8 mouse cellular contexts compared by ENCODE assay signal in the genomic region with DNA sequence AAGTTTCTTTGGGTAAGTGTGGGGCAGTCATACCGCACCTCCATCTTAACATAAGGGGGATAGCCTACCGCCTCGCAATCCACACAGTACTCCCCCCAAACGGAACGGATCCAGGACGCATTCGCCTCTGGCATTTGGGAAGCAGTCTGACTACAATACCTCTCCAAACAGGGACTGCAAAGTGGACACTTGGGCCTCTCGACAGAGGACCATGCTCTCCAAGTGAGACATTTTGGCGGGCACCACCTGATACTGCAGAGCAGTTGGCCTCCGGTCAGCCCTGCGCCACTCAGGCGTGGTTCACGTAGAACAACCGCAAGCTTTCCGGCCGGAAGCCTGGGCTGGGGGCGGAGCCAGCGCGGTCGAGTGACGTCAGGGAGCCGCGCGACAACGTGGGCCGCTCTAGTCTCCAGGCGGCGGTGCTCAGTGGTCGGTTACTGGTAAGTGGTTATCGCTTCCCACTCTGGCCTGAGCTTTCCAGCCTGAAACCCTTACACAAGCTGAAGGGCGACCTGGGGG. TPM values are rescaled to one million over a fixed set of nuclear protein-coding genes. Genes with fewer than 3 reads are reported as not detected.
A peak's percentile ranks its signal among the peaks of the same experiment; 100 is the strongest.
DNase-seq lines count a peak whose midpoint lies in the region; ATAC-seq and TF ChIP-seq lines count a peak whose summit lies in the region.

A gene (minus strand): TSS at position 397 of the 519 bp plus-strand sequence.

- H3K79me2 ChIP-seq in MEL (ENCODE audit: control insufficient read depth, insufficient read depth, low read length, poor library complexity), result peaks cover 19% of the 10 kb centered on the region

- peaks cover 18 to 40% of the 10 kb centered on the region in 2 experiments for H3K36me3 ChIP-seq in MEL (ENCODE audit: control insufficient read depth in 1 of 2, insufficient read depth in 2 of 2, low read length in 2 of 2)
- H3K36me3 ChIP-seq in forebrain, postnatal 0 days (ENCODE audit: insufficient read depth), result peaks cover 13% of the 10 kb centered on the region
- H3K36me3 ChIP-seq in lung, embryonic 16.5 days (ENCODE audit: control insufficient read depth, insufficient read depth, low read length), result peaks cover 12% of the 10 kb centered on the region

- WGBS in cerebellum, adult 2 months, result under 1% methylated on average over 31 of the region's 31 CpGs
- 2% methylated on average over 31 of the region's 31 CpGs for WGBS in forebrain, postnatal 0 days
- WGBS in lung, embryonic 16.5 days, result 0% methylated on average over 31 of the region's 31 CpGs

- TF ChIP-seq POLR2A in MEL (IDR thresholded peaks at IDR 0.05; ENCODE audit: control insufficient read depth in 1 of 2, insufficient read depth in 1 of 2, low read depth in 1 of 2, low read length in 2 of 2, poor library complexity in 1 of 2), result peak; percentile 94 to 98
- peak; percentile 95 for TF ChIP-seq POLR2A in cerebellum, adult 2 months (IDR thresholded peaks at IDR 0.05; ENCODE audit: borderline replicate concordance, insufficient read depth, low read length)

- H3K4me2 ChIP-seq in forebrain, postnatal 0 days (ENCODE audit: low read depth), result peak within 1 kb of the TSS; percentile 71
- H3K4me2 ChIP-seq in lung, embryonic 16.5 days (ENCODE audit: low read depth, low read length), result peak within 1 kb of the TSS; percentile 85

- TF ChIP-seq EP300 in MEL (IDR thresholded peaks at IDR 0.05; ENCODE audit: low read depth in 1 of 2, low read length in 2 of 2), result peak in 1 of 2 experiments; percentile 77; a peak in 2 of 4 replicates

- ATAC-seq in forebrain, postnatal 0 days, result peak; percentile 100
- peak; percentile 95 for ATAC-seq in hematopoietic stem cell, adult 5-6 weeks (replicated peaks in 1 of 2; ENCODE audit: insufficient read depth in 1 of 2, low FRiP score in 2 of 2, low TSS enrichment in 1 of 2, low read depth in 1 of 2, poor library complexity in 2 of 2, severe bottlenecking in 2 of 2)
- peak; percentile 100 for ATAC-seq in lung, embryonic 16.5 days (ENCODE audit: low read depth)

- H3K27me3 ChIP-seq in MEL (ENCODE audit: control insufficient read depth in 1 of 2, insufficient read depth in 2 of 2, low read length in 2 of 2), result no peaks in the 10 kb centered on the region
- no peaks in the 10 kb centered on the region for H3K27me3 ChIP-seq in cerebellum, adult 2 months (ENCODE audit: control insufficient read depth, insufficient read depth, low read length)
- no peaks in the 10 kb centered on the region for H3K27me3 ChIP-seq in forebrain, postnatal 0 days (ENCODE audit: insufficient read depth, low read length)
- H3K27me3 ChIP-seq in lung, embryonic 16.5 days (ENCODE audit: control insufficient read depth, insufficient read depth, low read depth, low read length), result no peaks in the 10 kb centered on the region

- no peak for TF ChIP-seq CTCF in MEL (IDR thresholded peaks at IDR 0.05 in 2 of 3, conservative IDR thresholded peaks at IDR 0.05 in 1 of 3; ENCODE audit: control insufficient read depth in 1 of 3, insufficient read depth in 1 of 3, low read depth in 2 of 3, low read length in 3 of 3, poor library complexity in 1 of 3, severe bottlenecking in 1 of 3)
- TF ChIP-seq CTCF in cerebellum, adult 2 months (IDR thresholded peaks at IDR 0.05; ENCODE audit: borderline replicate concordance, insufficient read depth, low read depth, low read length), result no peak
- TF ChIP-seq CTCF in forebrain, postnatal 0 days (IDR thresholded peaks at IDR 0.05; ENCODE audit: low read depth), result peak; percentile 42; the same call in 1 of the 2 replicates

- peak; percentile 99 for DNase-seq in MEL (ENCODE audit: low read depth, low spot score)
- peak; percentile 94 to 95 for DNase-seq in cerebellum, adult 2 months
- peak; percentile 96 for DNase-seq in forebrain, postnatal 0 days
- peak; percentile 72 for DNase-seq in layer of hippocampus, adult 9-10 months (ENCODE audit: low spot score)
- DNase-seq in ovary, postnatal 10 days (ENCODE audit: low spot score), result peak; percentile 72
- peak; percentile 85 to 92 for DNase-seq in thymus, postnatal 10 days (ENCODE audit: low spot score in 2 of 2)

- no peaks in the 10 kb centered on the region for H3K9me3 ChIP-seq in MEL (replicated peaks; ENCODE audit: insufficient read depth, low read length)
- no peaks in the 10 kb centered on the region for H3K9me3 ChIP-seq in forebrain, postnatal 0 days (ENCODE audit: low read length)
- H3K9me3 ChIP-seq in lung, embryonic 16.5 days (ENCODE audit: control insufficient read depth, low read length), result no peaks in the 10 kb centered on the region

- no peak for TF ChIP-seq RAD21 in MEL (IDR thresholded peaks at IDR 0.05; ENCODE audit: low read depth, low read length)

- peak within 1 kb of the TSS; percentile 91 for H3K9ac ChIP-seq in MEL (ENCODE audit: control insufficient read depth, low read depth, low read length, poor library complexity, severe bottlenecking)
- H3K9ac ChIP-seq in forebrain, postnatal 0 days, result peak within 1 kb of the TSS; percentile 60
- H3K9ac ChIP-seq in lung, embryonic 16.5 days (ENCODE audit: low read length), result peak within 1 kb of the TSS; percentile 89

- H3K4me1 ChIP-seq in MEL (ENCODE audit: control insufficient read depth in 1 of 2, insufficient read depth in 2 of 2, low read length in 2 of 2), result peaks cover 19 to 34% of the 10 kb centered on the region in 2 experiments
- no peaks in the 10 kb centered on the region; the same call in none of the 2 replicates for H3K4me1 ChIP-seq in cerebellum, adult 2 months (ENCODE audit: control insufficient read depth, insufficient read depth, low read length)
- peaks cover 4% of the 10 kb centered on the region; the same call in 1 of the 2 replicates for H3K4me1 ChIP-seq in forebrain, postnatal 0 days (ENCODE audit: insufficient read depth)
- peaks cover 4% of the 10 kb centered on the region; the same call in 1 of the 2 replicates for H3K4me1 ChIP-seq in lung, embryonic 16.5 days (replicated peaks; ENCODE audit: control insufficient read depth, insufficient read depth, low read length)

- H3K4me3 ChIP-seq in MEL (ENCODE audit: control insufficient read depth in 1 of 2, insufficient read depth in 1 of 2, low read depth in 2 of 2, low read length in 2 of 2), result peak within 1 kb of the TSS; percentile 78
- H3K4me3 ChIP-seq in cerebellum, adult 2 months (replicated peaks; ENCODE audit: insufficient read depth, low read depth, low read length), result peak within 1 kb of the TSS; percentile 88
- peak within 1 kb of the TSS; percentile 48 for H3K4me3 ChIP-seq in forebrain, postnatal 0 days (ENCODE audit: low read depth, low read length)
- peak within 1 kb of the TSS; percentile 88 for H3K4me3 ChIP-seq in lung, embryonic 16.5 days (ENCODE audit: low read length)

- peak within 1 kb of the TSS; percentile 89 for H3K27ac ChIP-seq in MEL (ENCODE audit: control insufficient read depth, low read depth, low read length)
- peak within 1 kb of the TSS; percentile 75 for H3K27ac ChIP-seq in cerebellum, adult 2 months (ENCODE audit: insufficient read depth, low read length)
- peak within 1 kb of the TSS; percentile 71 for H3K27ac ChIP-seq in forebrain, postnatal 0 days (ENCODE audit: low read depth, low read length)
- H3K27ac ChIP-seq in lung, embryonic 16.5 days (ENCODE audit: low read length), result peak within 1 kb of the TSS; percentile 91

TF ChIP-seq in MEL, 35 proteins besides CTCF, POLR2A, EP300 and RAD21 (continues in another document):
- TF ChIP-seq RCOR1 (IDR thresholded peaks at IDR 0.05; ENCODE audit: low read depth, low read length), result peak; percentile 52; the same call in 1 of the 2 replicates
- TF ChIP-seq E2F4 (IDR thresholded peaks at IDR 0.05; ENCODE audit: borderline replicate concordance, low read depth, low read length), result no peak; the same call in 1 of the 2 replicates
- TF ChIP-seq MXI1 (IDR thresholded peaks at IDR 0.05; ENCODE audit: low read depth, low read length), result peak; percentile 97
- no peak for TF ChIP-seq JUND (IDR thresholded peaks at IDR 0.05; ENCODE audit: low read depth, low read length)
- peak; percentile 92 for TF ChIP-seq MAX (IDR thresholded peaks at IDR 0.05; ENCODE audit: low read length)
- peak; percentile 10; the same call in 1 of the 2 replicates for TF ChIP-seq SMC3 (IDR thresholded peaks at IDR 0.05; ENCODE audit: low read depth, low read length)
- TF ChIP-seq UBTF (IDR thresholded peaks at IDR 0.05; ENCODE audit: borderline replicate concordance, insufficient read depth, low read depth, low read length), result 0 out of 2 replicates have a peak, but pooled peaks have one; percentile 75
- TF ChIP-seq POLR2AphosphoS2 (IDR thresholded peaks at IDR 0.05; ENCODE audit: low read length), result peak; percentile 99
- TF ChIP-seq TAL1 (IDR thresholded peaks at IDR 0.05; ENCODE audit: low read length), result no peak; the same call in 1 of the 2 replicates
- TF ChIP-seq NELFE (IDR thresholded peaks at IDR 0.05; ENCODE audit: low read depth, low read length), result peak; percentile 97
- TF ChIP-seq USF2 (IDR thresholded peaks at IDR 0.05; ENCODE audit: borderline replicate concordance in 1 of 2, insufficient read depth in 1 of 2, low read depth in 1 of 2, low read length in 2 of 2), result no peak
- TF ChIP-seq ELF1 (IDR thresholded peaks at IDR 0.05; ENCODE audit: low read depth, low read length), result peak; percentile 90
- TF ChIP-seq HCFC1 (IDR thresholded peaks at IDR 0.05; ENCODE audit: low read depth, low read length), result peak; percentile 95
- TF ChIP-seq MEF2A (IDR thresholded peaks at IDR 0.05; ENCODE audit: extremely low read depth, insufficient replicate concordance, low read depth, low read length, poor library complexity, severe bottlenecking), result 0 out of 2 replicates have a peak, but pooled peaks have one; percentile 39
- TF ChIP-seq ZKSCAN1 (IDR thresholded peaks at IDR 0.05; ENCODE audit: low read depth, low read length), result no peak
- TF ChIP-seq MYB (IDR thresholded peaks at IDR 0.05; ENCODE audit: low read depth, low read length), result peak; percentile 74
- peak; percentile 66 for TF ChIP-seq ZNF384 (IDR thresholded peaks at IDR 0.05; ENCODE audit: low read depth, low read length)
- peak; percentile 81 for TF ChIP-seq ETS1 (IDR thresholded peaks at IDR 0.05; ENCODE audit: low read depth, low read length)
- no peak; the same call in 1 of the 2 replicates for TF ChIP-seq ZC3H11A (IDR thresholded peaks at IDR 0.05; ENCODE audit: low read depth, low read length)
- TF ChIP-seq ZMIZ1 (IDR thresholded peaks at IDR 0.05; ENCODE audit: low read depth, low read length), result peak; percentile 96
- peak; percentile 89 for TF ChIP-seq TCF12 (IDR thresholded peaks at IDR 0.05; ENCODE audit: low read depth, low read length)

RNA-seq across cellular contexts. Expression of the gene that starts here (rescaled TPM):
- total RNA-seq in MEL (2012; rRNA removed), result 68.0 and 76.5 TPM in 2 replicates
- 10 to 100 TPM in 1 of 2 experiments, not detected in 1; 75.7 TPM for polyA plus RNA-seq in MEL (2012; ENCODE audit: insufficient read depth in 1 of 2, insufficient read length in 2 of 2, low read depth in 1 of 2, low replicate concordance in 2 of 2, missing spikeins in 1 of 2)
- polyA plus RNA-seq in cerebellum, adult 2 months (2012; rRNA removed), result 9.7 and 10.3 TPM in 2 replicates
- 30.2 and 36.6 TPM in 2 replicates for total RNA-seq in forebrain, postnatal 0 days (2014; rRNA removed)
- 29.1 and 34.7 TPM in 2 replicates for polyA plus RNA-seq in forebrain, postnatal 0 days (2015; fragmentation: Nextera tagmentation; extraction: Ambion mirVana)
- total RNA-seq in hematopoietic stem cell, adult 5-6 weeks (2017), result 34.7 and 36.0 TPM in 2 replicates
- 35.1 and 37.6 TPM in 2 replicates for polyA plus RNA-seq in lung, embryonic 16.5 days (2015; fragmentation: Nextera tagmentation; extraction: Ambion mirVana)

Comparison
In these comparisons a context has a peak if more than half of its experiments do, and no peak if none do; other contexts are left out.
1. Peak in every context shown above with its lines: DNase-seq, ATAC-seq, H3K4me3 ChIP-seq and H3K27ac ChIP-seq.